Mouse (Mus musculus) limb, embryonic 12.5 days (tissue): Measurements from ENCODE around the gene Map3k13. TPM values are rescaled to one million over a fixed set of nuclear protein-coding genes. Genes with fewer than 3 reads are reported as not detected.
A peak's percentile ranks its signal among the peaks of the same experiment; 100 is the strongest.

ENCODE experiments used
- ATAC-seq: fragments of 200-750 bp; cut with Nextera tagmentation; 2 replicates; pipeline ENCODE4 v1.8.0; 2017; ENCODE audit warnings: low read depth, moderate TSS enrichment; ENCODE audit not compliant: insufficient number of reproducible peaks, insufficient read depth, low FRiP score, low TSS enrichment
- H3K27ac ChIP-seq: fragments of 300-500 bp; sonication (generic); 2 replicates; pipeline ENCODE4 v1.5.1; 2016; ENCODE audit warnings: mild to moderate bottlenecking, moderate library complexity
- H3K27me3 ChIP-seq: fragments of 300-500 bp; sonication (generic); 2 replicates; pipeline ENCODE4 v1.6.1; 2016; ENCODE audit warnings: mild to moderate bottlenecking, moderate library complexity
- H3K36me3 ChIP-seq: fragments of 300-500 bp; sonication (generic); 2 replicates; pipeline ENCODE4 v1.6.1; 2016; ENCODE audit warnings: mild to moderate bottlenecking, moderate library complexity
- H3K4me1 ChIP-seq: fragments of 300-500 bp; sonication (generic); replicated peaks from 2 replicates; pipeline ENCODE4 v1.6.1; 2016
- H3K4me2 ChIP-seq: fragments of 300-500 bp; sonication (generic); 2 replicates; pipeline ENCODE4 v1.6.1; 2016; ENCODE audit warnings: mild to moderate bottlenecking, moderate library complexity
- H3K4me3 ChIP-seq: fragments of 300-500 bp; sonication (generic); replicated peaks from 2 replicates; pipeline ENCODE4 v1.5.1; 2016; ENCODE audit warnings: mild to moderate bottlenecking
- H3K9ac ChIP-seq: fragments of 300-500 bp; sonication (generic); replicated peaks from 2 replicates; pipeline ENCODE4 v1.6.1; 2016; ENCODE audit warnings: mild to moderate bottlenecking, moderate library complexity
- H3K9me3 ChIP-seq: fragments of 300-500 bp; sonication (generic); 2 replicates; pipeline ENCODE4 v1.6.1; 2016; ENCODE audit warnings: mild to moderate bottlenecking, moderate library complexity
- WGBS: fragments of 180-500 bp; shearing (Covaris S2); methylation state at CpG from one replicate; pipeline ENCODE4 v1.1.7; 2016; 5-methylcytosine and 5-hydroxymethylcytosine counted together
- polyA plus RNA-seq: library from polyadenylated mRNA; unstranded; fragments of >200 nt; fragmentation: Nextera tagmentation; extraction: Ambion mirVana; gene quantifications from 2 replicates; pipeline ENCODE4 v1.2.1, GENCODE M21; 2016

The Map3k13 gene
- polyA plus RNA-seq, 1 experiment from 2014 or later: 1.1 TPM

- no peak for ATAC-seq
- no peak overlapping the region for H3K4me3 ChIP-seq
- H3K27me3 ChIP-seq: no peaks in the 10 kb centered on the region
- no peak overlapping the region for H3K4me2 ChIP-seq
- WGBS: 55% methylated on average over 7 of the region's 7 CpGs
- H3K27ac ChIP-seq: no peak overlapping the region
- no peaks in the 10 kb centered on the region for H3K36me3 ChIP-seq
- H3K9me3 ChIP-seq: no peaks in the 10 kb centered on the region
- peaks cover 32% of the 10 kb centered on the region for H3K4me1 ChIP-seq
- H3K9ac ChIP-seq: no peak overlapping the region
These were observed 59.3 kb downstream of the Map3k13 start for GRCm38 (mm10) chr16:21853446-21853941.

- ATAC-seq: no peak
- Histone ChIP-seq H3K36me3 (no peaks in the 10 kb centered on the region), H3K4me2 (no peak overlapping the region), H3K27me3 (no peaks in the 10 kb centered on the region), H3K27ac (no peak overlapping the region), H3K4me3 (no peak overlapping the region), H3K4me1 (peaks cover 32% of the 10 kb centered on the region), H3K9ac (no peak overlapping the region), H3K9me3 (no peaks in the 10 kb centered on the region)
- WGBS: 85% methylated on average over 5 of the region's 5 CpGs
These were observed 60.6 kb downstream of the Map3k13 start for GRCm38 (mm10) chr16:21854589-21855284.

GRCm38 (mm10) chr16:21856134-21856533 lies 62.0 kb downstream of the Map3k13 start:
- Histone ChIP-seq H3K4me3 (no peak overlapping the region), H3K4me1 (peaks cover 32% of the 10 kb centered on the region), H3K36me3 (no peaks in the 10 kb centered on the region), H3K9ac (no peak overlapping the region), H3K9me3 (no peaks in the 10 kb centered on the region), H3K27ac (peak overlapping the region; percentile 25; the same call in 1 of the 2 replicates), H3K4me2 (no peak overlapping the region), H3K27me3 (no peaks in the 10 kb centered on the region)
- ATAC-seq: no peak
- 63% methylated on average over 5 of the region's 5 CpGs for WGBS

DNA sequence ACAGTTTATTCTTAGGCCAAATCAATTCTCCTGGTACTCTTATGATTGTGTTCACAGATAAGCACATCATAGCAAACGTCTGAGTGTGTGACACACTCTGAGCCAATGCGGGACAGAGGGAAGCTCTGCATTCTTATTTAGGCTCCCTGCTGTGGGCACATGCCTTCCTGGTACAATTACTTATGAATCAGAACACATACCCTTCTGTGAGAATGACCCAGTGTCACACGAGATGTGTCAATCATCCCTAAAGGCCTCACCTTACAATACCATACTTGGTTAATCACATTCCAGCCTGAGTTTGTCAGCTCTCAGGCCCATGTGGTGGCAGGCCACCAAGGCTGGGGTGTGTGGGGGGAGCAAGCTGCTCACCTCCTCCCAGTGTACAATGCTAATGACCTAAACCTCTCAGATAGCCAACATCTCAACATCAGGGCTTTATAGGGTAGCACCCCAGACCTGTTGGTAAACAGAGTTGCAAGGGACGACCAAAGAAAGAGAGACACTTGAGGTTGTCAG lies 63.0 kb downstream of the Map3k13 start:
- Histone ChIP-seq H3K9me3 (no peaks in the 10 kb centered on the region), H3K27ac (no peak overlapping the region), H3K36me3 (no peaks in the 10 kb centered on the region), H3K4me3 (no peak overlapping the region), H3K27me3 (no peaks in the 10 kb centered on the region), H3K4me1 (peaks cover 32% of the 10 kb centered on the region), H3K9ac (no peak overlapping the region), H3K4me2 (no peak overlapping the region)
- WGBS: 48% methylated on average over 4 of the region's 4 CpGs
- ATAC-seq: no peak

GRCm38 (mm10) chr16:21858163-21858562 lies 64.0 kb downstream of the Map3k13 start:
- Histone ChIP-seq H3K9me3 (no peaks in the 10 kb centered on the region), H3K4me3 (no peak overlapping the region)

DNA sequence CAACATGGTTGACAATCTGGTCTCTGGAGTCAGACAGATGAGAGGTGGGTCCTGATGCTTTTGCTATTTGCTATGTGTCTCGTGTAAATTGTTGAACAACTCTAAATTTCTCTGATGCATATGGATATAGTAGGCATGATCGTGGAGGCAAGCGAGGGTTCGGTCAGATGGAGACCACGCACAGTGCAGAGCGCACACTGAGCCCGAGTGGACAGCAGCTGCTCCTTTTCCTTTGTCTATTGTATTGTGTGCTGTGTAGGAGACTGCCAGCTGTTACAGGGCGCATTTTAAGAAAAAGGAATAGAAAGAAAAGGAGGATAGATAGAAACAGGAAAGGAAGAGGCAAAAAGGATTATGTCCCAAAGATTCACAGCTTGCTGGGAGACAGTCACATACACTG lies 64.7 kb downstream of the Map3k13 start:
- H3K27ac ChIP-seq: no peak overlapping the region
- WGBS: 90% methylated on average over 8 of the region's 8 CpGs

More at GRCm38 (mm10) chr16:21858163-21858562, 64.0 kb downstream of the Map3k13 start:
- peaks cover 24% of the 10 kb centered on the region for H3K4me1 ChIP-seq
- no peaks in the 10 kb centered on the region for H3K27me3 ChIP-seq
- H3K27ac ChIP-seq: no peak overlapping the region
- no peak for ATAC-seq
- no peak overlapping the region for H3K4me2 ChIP-seq
- no peaks in the 10 kb centered on the region for H3K36me3 ChIP-seq
- WGBS: 73% methylated on average over 6 of the region's 6 CpGs
- no peak overlapping the region for H3K9ac ChIP-seq

DNA sequence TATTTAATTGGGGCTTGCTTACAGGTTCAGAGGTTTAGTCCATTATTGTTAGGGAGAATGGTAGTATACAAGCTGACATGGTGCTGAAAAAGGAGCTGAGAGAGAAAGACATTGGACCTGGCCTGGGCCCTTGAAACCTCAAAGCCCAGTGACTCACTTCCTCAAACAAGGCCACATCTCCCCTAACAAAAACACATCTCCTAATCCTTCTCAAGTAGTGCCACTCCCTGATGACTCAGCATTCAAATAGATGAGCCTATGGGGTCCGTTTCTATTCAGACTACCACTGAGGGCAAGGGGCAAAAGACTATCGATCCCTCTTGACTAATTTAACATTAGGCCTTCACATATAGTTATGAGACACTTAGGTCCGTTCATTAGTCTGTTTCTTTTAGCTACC lies 68.3 kb downstream of the Map3k13 start:
- WGBS: 86% methylated on average over 3 of the region's 3 CpGs
- Histone ChIP-seq H3K4me2 (no peak overlapping the region), H3K9ac (no peak overlapping the region), H3K4me3 (no peak overlapping the region), H3K27me3 (no peaks in the 10 kb centered on the region), H3K4me1 (peaks cover 13% of the 10 kb centered on the region), H3K27ac (no peak overlapping the region), H3K9me3 (no peaks in the 10 kb centered on the region), H3K36me3 (no peaks in the 10 kb centered on the region)
- no peak for ATAC-seq

More for the DNA sequence above, 64.7 kb downstream of the Map3k13 start:
- H3K4me2 ChIP-seq: no peak overlapping the region
- no peak overlapping the region for H3K9ac ChIP-seq
- no peaks in the 10 kb centered on the region for H3K9me3 ChIP-seq
- H3K4me3 ChIP-seq: no peak overlapping the region
- H3K4me1 ChIP-seq: peaks cover 18% of the 10 kb centered on the region
- no peaks in the 10 kb centered on the region for H3K36me3 ChIP-seq
- no peaks in the 10 kb centered on the region for H3K27me3 ChIP-seq
- no peak for ATAC-seq

- Histone ChIP-seq H3K27me3 (no peaks in the 10 kb centered on the region), H3K36me3 (no peaks in the 10 kb centered on the region), H3K4me1 (peaks cover 24% of the 10 kb centered on the region), H3K4me2 (no peak overlapping the region), H3K9ac (no peak overlapping the region), H3K4me3 (no peak overlapping the region), H3K9me3 (no peaks in the 10 kb centered on the region), H3K27ac (no peak overlapping the region)
- WGBS: 22% methylated on average over 7 of the region's 7 CpGs
- no peak for ATAC-seq
These were observed 71.3 kb downstream of the Map3k13 start for GRCm38 (mm10) chr16:21865250-21865982.

DNA sequence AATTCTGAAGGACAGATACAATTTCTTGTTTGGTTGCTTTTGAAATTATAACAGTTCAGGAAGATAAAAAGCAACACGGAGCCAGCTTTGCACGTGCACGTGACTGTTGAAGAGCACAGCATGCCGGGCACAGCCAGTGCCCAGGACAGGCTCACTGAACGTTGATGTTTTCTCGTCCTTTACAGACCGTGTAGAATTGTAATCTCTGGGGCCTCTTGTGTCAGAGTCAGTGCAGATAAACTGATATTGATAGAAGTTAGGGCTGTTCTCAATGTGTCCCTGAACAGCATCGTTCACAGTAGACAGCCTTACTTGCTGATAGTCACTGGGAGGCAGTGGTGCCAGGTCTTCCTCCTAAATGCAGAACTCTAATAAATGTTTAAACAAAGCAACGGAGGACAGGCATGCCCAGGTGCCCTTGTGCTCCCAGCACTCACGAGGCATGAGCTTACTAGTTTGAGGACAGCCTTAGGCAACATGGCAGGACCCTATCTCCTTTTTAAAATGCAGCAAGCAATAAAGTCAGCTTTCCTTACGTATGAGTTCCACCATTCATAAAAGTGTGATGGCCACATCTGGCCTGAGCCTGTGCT lies 71.9 kb downstream of the Map3k13 start:
- ATAC-seq: no peak
- H3K9me3 ChIP-seq: no peaks in the 10 kb centered on the region
- no peaks in the 10 kb centered on the region for H3K27me3 ChIP-seq
- no peak overlapping the region for H3K27ac ChIP-seq
- no peak overlapping the region for H3K4me2 ChIP-seq
- WGBS: 50% methylated on average over 11 of the region's 11 CpGs
- H3K9ac ChIP-seq: no peak overlapping the region
- H3K36me3 ChIP-seq: no peaks in the 10 kb centered on the region
- H3K4me1 ChIP-seq: peaks cover 29% of the 10 kb centered on the region
- no peak overlapping the region for H3K4me3 ChIP-seq

GRCm38 (mm10) chr16:21867727-21868126 lies 73.6 kb downstream of the Map3k13 start:
- Histone ChIP-seq H3K4me3 (no peak overlapping the region), H3K27ac (no peak overlapping the region), H3K4me2 (no peak overlapping the region), H3K9ac (no peak overlapping the region), H3K4me1 (peaks cover 29% of the 10 kb centered on the region), H3K9me3 (no peaks in the 10 kb centered on the region), H3K27me3 (no peaks in the 10 kb centered on the region), H3K36me3 (no peaks in the 10 kb centered on the region)
- 84% methylated on average over 3 of the region's 3 CpGs for WGBS
- ATAC-seq: no peak

- WGBS: 33% methylated on average over 6 of the region's 6 CpGs
- H3K9ac ChIP-seq: no peak overlapping the region
- peaks cover 29% of the 10 kb centered on the region for H3K4me1 ChIP-seq
These were observed 74.5 kb downstream of the Map3k13 start for GRCm38 (mm10) chr16:21868651-21869050.

More at GRCm38 (mm10) chr16:21868651-21869050, 74.5 kb downstream of the Map3k13 start:
- Histone ChIP-seq H3K4me3 (no peak overlapping the region), H3K9me3 (no peaks in the 10 kb centered on the region), H3K36me3 (no peaks in the 10 kb centered on the region), H3K4me2 (no peak overlapping the region), H3K27me3 (no peaks in the 10 kb centered on the region), H3K27ac (no peak overlapping the region)
- ATAC-seq: no peak
